Mouse (Mus musculus) urinary bladder, postnatal 10 days (tissue): ENCODE results near the gene Snrk.
A peak's percentile ranks its signal among the peaks of the same experiment; 100 is the strongest.

Experiments
- DNase-seq: peaks from one replicate; pipeline ENCODE4 v3.0.0; 2022; ENCODE audit warnings: low spot score

Gene Snrk

GRCm38 (mm10) chr9:122180105-122180504, 63.0 kb downstream of the Snrk start:
- no peak for DNase-seq

GRCm38 (mm10) chr9:122183074-122183473, 66.0 kb downstream of the Snrk start:
- DNase-seq = no peak

GRCm38 (mm10) chr9:122184329-122184728, 67.3 kb downstream of the Snrk start:
- DNase-seq = no peak

- peak; percentile 47 for DNase-seq
Observed at GRCm38 (mm10) chr9:122185061-122185460, 68.0 kb downstream of the Snrk start.

- no peak for DNase-seq
Observed at GRCm38 (mm10) chr9:122185953-122186352, 68.9 kb downstream of the Snrk start.

- DNase-seq = no peak
Observed at GRCm38 (mm10) chr9:122186643-122187226, 69.7 kb downstream of the Snrk start.

- no peak for DNase-seq
Observed at GRCm38 (mm10) chr9:122187451-122187921, 70.4 kb downstream of the Snrk start.

- no peak for DNase-seq
Observed at GRCm38 (mm10) chr9:122188724-122189123, 71.7 kb downstream of the Snrk start.

GRCm38 (mm10) chr9:122193361-122193760, 76.3 kb downstream of the Snrk start:
- no peak for DNase-seq

- DNase-seq = no peak
Observed at GRCm38 (mm10) chr9:122193823-122194222, 76.8 kb downstream of the Snrk start.

GRCm38 (mm10) chr9:122195042-122195682, 78.1 kb downstream of the Snrk start:
- DNase-seq = no peak

GRCm38 (mm10) chr9:122197021-122197420, 80.0 kb downstream of the Snrk start:
- no peak for DNase-seq

- no peak for DNase-seq
Observed at GRCm38 (mm10) chr9:122198621-122199020, 81.6 kb downstream of the Snrk start.

- no peak for DNase-seq
Observed at GRCm38 (mm10) chr9:122199253-122199652, 82.2 kb downstream of the Snrk start.

GRCm38 (mm10) chr9:122204508-122204907, 87.4 kb downstream of the Snrk start:
- DNase-seq = no peak

GRCm38 (mm10) chr9:122205543-122206200, 88.6 kb downstream of the Snrk start:
- DNase-seq = no peak

- DNase-seq = no peak
Observed at GRCm38 (mm10) chr9:122208311-122208710, 91.2 kb downstream of the Snrk start.

- no peak for DNase-seq
Observed at GRCm38 (mm10) chr9:122215118-122215517, 98.1 kb downstream of the Snrk start.

- no peak for DNase-seq
Observed at GRCm38 (mm10) chr9:122216945-122217529, 100.0 kb downstream of the Snrk start.
